Mouse (Mus musculus): ENCODE measurements around the gene Znrf4.

DNA sequence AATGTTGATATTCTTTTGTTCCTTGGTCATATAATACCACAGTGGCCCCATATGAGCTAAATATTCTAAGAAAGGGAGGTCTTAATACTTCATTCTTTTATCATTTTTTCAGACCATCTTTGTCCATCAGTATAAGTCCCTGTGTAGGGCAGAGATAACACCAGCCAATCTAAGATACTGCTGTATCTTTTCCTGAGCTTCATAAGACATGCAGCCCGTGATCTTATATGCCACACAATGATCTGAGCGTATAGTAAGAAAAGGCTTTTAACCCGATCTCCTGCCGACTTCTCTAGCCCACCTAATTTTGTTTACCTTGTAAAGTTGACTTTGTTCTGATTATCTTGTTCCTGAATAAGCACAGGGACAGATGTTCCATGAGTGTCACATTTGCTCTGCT lies 12.7 kb upstream of the Znrf4 start:
- TF ChIP-seq POLR2A (IDR thresholded peaks at IDR 0.05; ENCODE audit: insufficient read length, low read depth) = no peak
- TF ChIP-seq MAX (IDR thresholded peaks at IDR 0.05; ENCODE audit: low read depth) = no peak
- TF ChIP-seq TCF12 (IDR thresholded peaks at IDR 0.05; ENCODE audit: insufficient read depth, poor library complexity, severe bottlenecking) = no peak
- TF ChIP-seq E2F4 (IDR thresholded peaks at IDR 0.05; ENCODE audit: insufficient read depth) = no peak
- TF ChIP-seq USF1 (IDR thresholded peaks at IDR 0.05; ENCODE audit: low read depth) = no peak
- no peak for TF ChIP-seq MYOD1 (IDR thresholded peaks at IDR 0.05; ENCODE audit: control insufficient read depth in 1 of 3, insufficient read length in 2 of 3, low read depth in 2 of 3)
- no peak for TF ChIP-seq POLR2AphosphoS2 (IDR thresholded peaks at IDR 0.05; ENCODE audit: insufficient read length, low read depth)
- TF ChIP-seq CEBPB (IDR thresholded peaks at IDR 0.05; ENCODE audit: insufficient read depth, poor library complexity, severe bottlenecking) = no peak
- TF ChIP-seq REST (IDR thresholded peaks at IDR 0.05; ENCODE audit: insufficient read depth, insufficient read length) = no peak
